Mouse (Mus musculus) embryonic fibroblast, embryonic 13.5 days (primary cell): Measurements from ENCODE around the gene Olfr965. TPM values are rescaled to one million over a fixed set of nuclear protein-coding genes. Genes with fewer than 3 reads are reported as not detected.
"Not testable (repeated sequence)": the region's sequence is repeated elsewhere in the genome, so short reads cannot be mapped to it uniquely, and the experiment has no call there.

Experiments used
- H3K27ac ChIP-seq: 2 replicates; pipeline ENCODE4 v1.5.1; 2012; ENCODE audit warnings: low read length, control low read depth, inconsistent platforms; ENCODE audit not compliant: insufficient read depth
- H3K4me1 ChIP-seq: 2 replicates; pipeline ENCODE4 v1.6.1; 2011; ENCODE audit warnings: low read length; ENCODE audit not compliant: control insufficient read depth, insufficient read depth
- H3K4me3 ChIP-seq: 2 replicates; pipeline ENCODE4 v1.5.1; 2011; ENCODE audit warnings: mild to moderate bottlenecking, control low read depth, low read length; ENCODE audit not compliant: insufficient read depth
- CTCF ChIP-seq: IDR thresholded peaks from 2 replicates; pipeline ENCODE4 v1.5.1; 2011; ENCODE audit warnings: mild to moderate bottlenecking, control low read depth, low read length, moderate library complexity, borderline replicate concordance; ENCODE audit not compliant: insufficient read depth
- POLR2A ChIP-seq: IDR thresholded peaks from 2 replicates; pipeline ENCODE4 v1.6.1; 2011; ENCODE audit warnings: low read depth, mild to moderate bottlenecking, control low read depth, low read length, moderate library complexity
- polyA plus RNA-seq: library from polyadenylated mRNA; stranded (reverse); fragments of >200 nt; gene quantifications from 2 replicates; pipeline ENCODE4 v1.2.4, GENCODE M21; 2011; ENCODE audit warnings: low read depth; ENCODE audit not compliant: missing spikeins, insufficient read length

Olfr965 gene
- not detected in 2 replicates for polyA plus RNA-seq

DNA sequence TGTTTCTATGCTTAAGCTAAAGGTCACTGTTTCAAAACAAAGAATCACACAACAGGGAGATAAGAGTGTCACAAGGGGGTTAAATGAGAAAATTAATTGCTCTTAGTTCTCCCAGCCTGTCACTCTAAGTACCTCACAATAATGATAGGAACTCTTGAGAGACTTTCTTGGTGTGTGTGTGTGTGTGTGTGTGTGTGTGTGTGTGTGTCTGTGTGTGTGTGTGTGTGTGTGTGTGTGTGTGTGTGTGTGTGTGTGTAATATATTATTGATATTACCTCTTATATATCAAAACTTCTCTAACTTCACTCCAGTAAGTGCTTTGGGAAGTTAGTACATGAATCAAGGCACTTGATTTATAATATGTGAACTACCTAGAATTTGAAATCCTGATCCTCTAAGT lies at the start of gene Olfr965:
Gene Olfr965 (plus strand): TSS at position 301 of the 400 bp plus-strand sequence.
- no peaks in the 10 kb centered on the region for H3K4me1 ChIP-seq
- H3K4me3 ChIP-seq: no peak within 1 kb of the TSS
- no peak within 1 kb of the TSS for H3K27ac ChIP-seq
- TF ChIP-seq CTCF (no peak), POLR2A (no peak)

- Histone ChIP-seq H3K4me3 (no peak within 1 kb of the TSS), H3K27ac (no peak within 1 kb of the TSS), H3K4me1 (no peaks in the 10 kb centered on the region)
- no peak for TF ChIP-seq POLR2A
- no peak for TF ChIP-seq CTCF
Measured at GRCm38 (mm10) chr9:39666905-39667304, 44.2 kb upstream of the Olfr965 start, which contains the start of gene Olfr963. Gene Olfr963 (plus strand): TSS chr9:39667205.

DNA sequence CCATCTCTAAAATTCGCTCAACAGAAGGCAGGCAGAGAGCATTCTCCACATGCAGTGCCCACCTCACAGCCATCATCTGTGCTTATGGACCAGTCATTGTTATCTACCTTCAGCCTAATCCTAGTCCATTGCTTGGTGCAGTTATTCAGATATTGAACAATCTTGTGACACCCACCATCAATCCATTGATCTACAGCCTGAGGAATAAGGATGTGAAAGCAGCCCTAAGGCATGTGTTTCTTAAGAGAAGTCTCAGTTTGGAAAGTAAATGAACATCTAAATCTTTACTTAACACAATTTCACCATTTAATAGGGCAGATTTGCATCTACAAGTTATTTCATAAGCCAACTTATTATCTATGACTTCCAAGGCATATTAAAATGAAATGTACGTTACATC lies 41.4 kb upstream of the Olfr965 start:
- H3K4me3 ChIP-seq: no peak overlapping the region
- H3K4me1 ChIP-seq: no peaks in the 10 kb centered on the region
- TF ChIP-seq POLR2A (no peak), CTCF (no peak)
- no peak overlapping the region for H3K27ac ChIP-seq

GRCm38 (mm10) chr9:39674820-39675219 lies 36.3 kb upstream of the Olfr965 start:
- Histone ChIP-seq H3K4me3 (no peak overlapping the region), H3K27ac (no peak overlapping the region), H3K4me1 (no peaks in the 10 kb centered on the region)
- TF ChIP-seq POLR2A: no peak
- no peak for TF ChIP-seq CTCF

DNA sequence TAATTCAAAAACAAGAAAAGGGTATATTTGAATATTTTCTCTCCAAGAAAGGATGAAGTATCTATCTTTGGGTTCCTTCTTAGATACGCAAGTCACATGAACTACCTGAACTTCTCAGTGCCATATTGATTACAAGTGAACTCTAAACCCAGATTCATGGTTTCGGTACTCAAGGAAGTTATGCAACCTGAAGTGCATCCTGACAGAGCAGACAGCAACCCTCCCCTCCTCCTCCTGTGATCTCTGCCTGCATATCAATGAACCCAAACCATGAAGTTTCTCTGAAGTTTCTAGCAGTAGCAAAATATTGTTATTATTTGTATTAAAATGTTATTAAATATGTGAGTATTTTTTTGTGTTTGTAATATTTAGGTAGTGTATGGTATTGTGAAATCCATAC lies 32.6 kb upstream of the Olfr965 start:
- no peak overlapping the region for H3K27ac ChIP-seq
- no peak overlapping the region for H3K4me3 ChIP-seq
- no peak for TF ChIP-seq CTCF
- TF ChIP-seq POLR2A: no peak
- no peaks in the 10 kb centered on the region for H3K4me1 ChIP-seq

- no peak for TF ChIP-seq POLR2A
- TF ChIP-seq CTCF: no peak
- Histone ChIP-seq H3K4me1 (no peaks in the 10 kb centered on the region), H3K27ac (no peak overlapping the region), H3K4me3 (no peak overlapping the region)
Measured at GRCm38 (mm10) chr9:39679280-39679679, 31.9 kb upstream of the Olfr965 start.

- not testable (repeated sequence) for H3K4me1 ChIP-seq, H3K4me3 ChIP-seq, H3K27ac ChIP-seq
Measured at GRCm38 (mm10) chr9:39701123-39701522, 10.0 kb upstream of the Olfr965 start.

DNA sequence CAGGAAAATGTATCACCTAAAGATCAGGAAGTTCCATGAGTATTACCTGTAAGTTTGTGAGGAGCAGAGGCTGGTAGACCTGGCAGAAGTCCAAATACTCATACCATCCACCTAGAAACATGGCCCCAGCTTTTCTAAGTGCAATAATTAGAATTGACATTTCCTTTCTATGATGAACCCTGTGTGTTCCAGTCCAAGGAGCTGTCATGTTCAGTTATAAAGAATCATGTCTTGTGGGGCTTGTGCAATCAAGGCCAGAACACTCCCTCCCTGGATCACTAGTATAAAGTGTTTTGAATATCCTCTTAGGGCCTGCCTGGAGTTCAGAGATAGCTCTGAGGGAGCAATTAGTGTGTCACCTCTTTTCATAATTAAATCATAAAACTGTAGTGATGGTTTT lies 4.1 kb upstream of the Olfr965 start, which contains the start of gene Olfr149:
Gene Olfr149 (minus strand): TSS at position 101 of the 400 bp plus-strand sequence.
- Histone ChIP-seq H3K4me3 (no peak within 1 kb of the TSS), H3K4me1 (no peaks in the 10 kb centered on the region), H3K27ac (no peak within 1 kb of the TSS)
- TF ChIP-seq CTCF: no peak
- no peak for TF ChIP-seq POLR2A

GRCm38 (mm10) chr9:39708958-39709357 lies 2.2 kb upstream of the Olfr965 start:
- H3K27ac ChIP-seq: no peak overlapping the region
- H3K4me3 ChIP-seq: no peak overlapping the region
- no peaks in the 10 kb centered on the region for H3K4me1 ChIP-seq
- TF ChIP-seq CTCF (no peak), POLR2A (no peak)

DNA sequence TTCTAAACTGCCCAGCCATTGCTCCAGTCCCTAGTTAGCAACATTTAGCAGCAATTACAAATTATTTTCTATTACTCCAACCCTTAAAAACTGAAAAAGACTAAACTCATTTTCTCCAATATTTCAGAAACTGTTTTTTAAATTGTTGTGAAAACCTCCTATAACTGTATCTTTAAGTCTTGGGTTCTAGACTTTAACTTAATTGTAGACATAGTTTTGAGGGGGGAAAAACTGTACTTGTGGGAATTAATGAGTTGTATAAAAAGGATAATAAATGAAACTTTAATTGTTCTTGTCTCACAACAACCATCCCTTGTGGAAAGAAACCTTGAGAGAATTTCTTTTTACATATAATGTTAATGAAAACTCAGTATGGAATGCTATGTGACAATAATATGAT lies 19.5 kb downstream of the Olfr965 start, which contains the start of gene Olfr150:
Gene Olfr150 (plus strand): TSS at position 301 of the 400 bp plus-strand sequence.
- Histone ChIP-seq H3K4me3 (no peak within 1 kb of the TSS), H3K27ac (no peak within 1 kb of the TSS), H3K4me1 (no peaks in the 10 kb centered on the region)
- TF ChIP-seq CTCF (no peak), POLR2A (no peak)

GRCm38 (mm10) chr9:39740741-39741140 lies 29.6 kb downstream of the Olfr965 start:
- H3K4me1 ChIP-seq: no peaks in the 10 kb centered on the region

More at GRCm38 (mm10) chr9:39740741-39741140, 29.6 kb downstream of the Olfr965 start:
- Histone ChIP-seq H3K27ac (no peak overlapping the region), H3K4me3 (no peak overlapping the region)
- TF ChIP-seq POLR2A (no peak), CTCF (no peak)
